Mouse (Mus musculus) right cerebral cortex, postnatal 4 days (tissue): ENCODE results near the gene Shank2.

ENCODE experiments used
- DNase-seq: peaks from one replicate; pipeline ENCODE4 v3.0.0-alpha.2; 2022

The Shank2 gene

DNA sequence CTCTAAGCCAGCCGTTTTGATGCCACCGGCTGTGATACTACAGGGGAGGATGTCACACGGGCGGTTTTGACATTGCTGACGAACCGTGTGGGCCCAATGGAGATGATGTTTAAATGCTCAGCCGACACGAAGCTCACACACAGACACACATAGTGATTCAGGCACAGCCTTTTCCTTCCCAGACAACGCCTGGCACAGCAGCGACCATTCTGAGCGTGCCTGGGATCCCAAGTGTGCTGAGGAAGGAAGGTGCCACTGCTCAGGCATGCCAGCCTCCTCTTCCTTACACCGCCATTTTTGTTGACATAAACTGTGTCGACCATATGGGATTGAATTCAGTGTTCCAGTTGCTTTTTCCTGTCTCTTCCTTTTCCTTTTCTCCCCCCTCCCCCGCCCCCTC, 172.6 kb downstream of the Shank2 start:
- DNase-seq: no peak

GRCm38 (mm10) chr7:144175025-144175424, 173.3 kb downstream of the Shank2 start:
- DNase-seq: no peak

GRCm38 (mm10) chr7:144175481-144176233, 173.9 kb downstream of the Shank2 start:
- peak; percentile 66 for DNase-seq

- no peak for DNase-seq
Measured at GRCm38 (mm10) chr7:144176234-144176730, 174.6 kb downstream of the Shank2 start.

- DNase-seq: no peak
Measured at GRCm38 (mm10) chr7:144179436-144179835, 177.7 kb downstream of the Shank2 start.

DNA sequence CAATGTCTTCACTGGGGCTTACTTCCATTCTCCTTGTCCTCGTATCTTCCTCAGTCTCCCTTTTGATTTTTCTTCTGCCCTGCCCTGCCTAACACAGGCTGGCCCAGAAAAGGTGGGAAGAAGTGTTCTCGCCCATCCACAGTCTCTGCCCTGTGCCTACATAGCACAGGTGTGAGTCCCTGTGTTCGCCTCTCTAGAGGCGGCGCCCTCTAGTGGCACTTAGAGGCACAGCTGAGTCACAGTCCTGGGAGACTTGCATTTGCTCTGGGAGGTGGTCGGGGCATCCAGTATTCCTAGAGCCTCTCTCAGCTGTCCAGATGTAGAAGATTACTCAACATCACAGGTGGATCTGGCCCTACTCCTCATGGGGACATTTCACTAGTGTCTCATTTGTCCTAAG, 179.2 kb downstream of the Shank2 start:
- peak; percentile 72 for DNase-seq

GRCm38 (mm10) chr7:144187869-144188430, 186.2 kb downstream of the Shank2 start:
- DNase-seq: no peak

DNA sequence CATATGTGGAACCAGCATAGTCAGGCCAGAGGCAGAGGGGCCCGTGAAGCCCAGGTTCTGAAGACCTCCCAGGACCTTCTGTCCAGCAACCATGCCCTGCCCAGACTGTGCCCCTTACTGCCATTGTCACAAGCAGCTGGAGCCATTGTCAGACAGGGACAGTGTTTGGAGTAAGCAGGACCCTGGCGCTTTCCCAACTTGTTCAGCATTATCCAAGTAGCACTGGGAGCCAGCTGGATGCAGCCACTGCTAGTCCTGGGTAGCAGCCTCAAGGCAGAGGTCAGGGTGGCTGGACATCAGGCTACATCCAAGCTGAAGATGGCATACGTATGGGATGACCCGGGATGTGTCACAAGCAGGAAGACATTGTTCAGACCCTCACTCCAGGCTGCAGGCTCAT, 187.7 kb downstream of the Shank2 start:
- DNase-seq: no peak

GRCm38 (mm10) chr7:144198491-144198890, 196.8 kb downstream of the Shank2 start:
- no peak for DNase-seq

DNA sequence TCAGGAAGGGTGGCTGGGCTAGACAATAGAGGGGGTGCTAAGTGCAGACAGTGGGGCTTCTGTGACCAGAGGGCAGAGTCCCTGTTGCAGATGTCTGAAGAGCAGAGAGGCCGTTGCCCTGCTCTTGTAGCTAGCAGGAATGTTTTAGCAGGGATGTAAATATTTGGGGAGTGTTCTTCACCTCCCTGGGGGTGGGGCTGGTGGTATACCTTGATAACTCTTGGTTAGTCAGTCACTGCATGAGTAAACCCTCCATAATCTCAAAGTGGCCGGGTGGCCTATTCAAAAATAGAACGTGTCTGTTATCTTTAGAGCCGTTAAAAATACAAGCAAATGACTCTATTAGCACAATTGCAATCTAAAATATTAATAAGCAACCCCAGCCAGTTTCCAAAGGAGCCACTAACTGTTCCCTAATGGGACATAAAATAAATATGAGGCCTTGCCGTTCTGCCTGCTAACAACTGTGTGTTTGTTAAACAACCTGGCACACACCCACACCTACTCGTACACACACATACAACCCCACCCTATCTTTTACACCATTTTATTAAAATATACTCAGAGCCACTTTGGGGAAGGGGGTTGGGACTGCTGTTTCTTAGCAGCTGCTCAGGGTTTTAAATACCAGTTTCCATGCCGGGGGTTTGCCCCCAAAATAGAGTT, 200.4 kb downstream of the Shank2 start:
- no peak for DNase-seq

DNA sequence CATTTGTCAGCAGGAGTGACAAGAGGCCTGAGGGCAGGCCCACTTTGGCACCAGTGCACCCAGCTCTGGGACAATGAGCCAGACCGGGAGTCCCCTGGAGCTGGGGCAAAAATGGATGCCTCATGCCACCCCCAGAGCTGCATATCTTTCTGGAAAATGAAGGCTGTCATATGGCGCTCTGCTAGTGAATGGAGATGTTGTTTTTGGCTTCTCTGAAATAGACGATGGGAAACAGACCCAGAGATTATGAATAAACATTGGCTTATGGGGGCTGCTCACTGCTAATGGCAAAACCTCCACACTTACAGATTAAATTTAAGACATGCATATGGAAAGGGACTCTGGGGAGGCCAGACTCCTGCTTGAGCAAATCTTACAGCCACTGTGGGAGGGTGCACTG, 202.6 kb downstream of the Shank2 start:
- DNase-seq: no peak

DNA sequence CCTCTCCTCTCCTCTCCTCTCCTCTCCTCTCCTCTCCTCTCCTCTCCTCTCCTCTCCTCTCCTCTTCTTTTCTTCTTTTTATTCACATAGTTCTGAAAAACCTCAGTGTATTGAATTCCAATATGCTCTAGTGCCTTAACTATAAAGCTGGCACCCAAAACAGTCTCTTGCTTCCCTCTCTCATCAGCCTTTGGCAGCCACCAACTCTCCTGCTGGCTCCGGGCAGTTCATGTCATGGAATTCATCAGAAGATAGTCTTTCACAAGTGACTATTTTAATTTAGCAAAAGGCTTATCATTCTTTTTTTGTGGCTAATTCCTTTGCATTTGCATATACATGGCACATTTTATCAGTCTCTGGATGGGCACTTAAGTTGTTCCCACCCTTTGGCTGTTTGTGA, 203.4 kb downstream of the Shank2 start:
- no peak for DNase-seq

GRCm38 (mm10) chr7:144205837-144206236, 204.1 kb downstream of the Shank2 start:
- no peak for DNase-seq

DNA sequence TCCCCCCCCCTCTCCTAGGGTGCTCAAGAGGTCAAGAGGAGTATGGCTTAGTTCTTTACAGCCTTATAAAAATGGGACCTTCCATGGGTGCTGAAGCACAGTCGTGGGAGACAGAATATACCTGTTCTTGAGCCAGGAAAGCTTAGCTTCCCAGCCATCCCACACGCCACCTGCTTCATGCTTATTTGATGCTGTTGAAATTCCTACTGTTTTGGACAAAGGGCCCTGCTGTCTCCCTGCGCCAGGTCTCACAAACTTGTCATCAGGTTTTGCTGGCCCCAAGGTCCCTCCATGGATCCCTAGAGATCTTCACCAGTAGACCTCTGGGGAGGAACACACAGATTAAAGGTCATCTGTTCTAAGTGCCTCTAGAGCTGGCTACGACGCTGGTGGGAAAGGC, 204.5 kb downstream of the Shank2 start:
- no peak for DNase-seq

GRCm38 (mm10) chr7:144207100-144207499, 205.4 kb downstream of the Shank2 start:
- DNase-seq: no peak

GRCm38 (mm10) chr7:144207849-144208248, 206.1 kb downstream of the Shank2 start:
- peak; percentile 58 for DNase-seq

DNA sequence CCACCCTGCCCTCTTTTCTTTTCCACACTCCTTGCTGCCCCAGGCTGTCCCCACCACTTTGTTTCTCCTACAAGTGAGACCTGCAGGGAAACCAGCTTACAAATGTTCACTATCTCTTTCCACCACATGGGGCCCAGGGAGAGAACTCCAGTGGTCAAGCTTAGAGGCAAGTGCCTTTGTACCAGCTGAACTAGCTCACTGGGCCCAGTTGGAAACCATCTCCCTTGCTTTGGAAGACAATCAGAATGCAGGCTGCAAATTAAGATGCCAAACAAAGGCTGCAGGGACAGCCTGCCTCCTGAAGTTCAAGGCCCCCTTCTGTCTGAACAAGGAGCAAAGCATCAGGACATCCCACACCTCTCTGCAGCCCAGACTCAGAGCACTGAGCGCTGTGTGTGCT, 206.9 kb downstream of the Shank2 start:
- DNase-seq: no peak

DNA sequence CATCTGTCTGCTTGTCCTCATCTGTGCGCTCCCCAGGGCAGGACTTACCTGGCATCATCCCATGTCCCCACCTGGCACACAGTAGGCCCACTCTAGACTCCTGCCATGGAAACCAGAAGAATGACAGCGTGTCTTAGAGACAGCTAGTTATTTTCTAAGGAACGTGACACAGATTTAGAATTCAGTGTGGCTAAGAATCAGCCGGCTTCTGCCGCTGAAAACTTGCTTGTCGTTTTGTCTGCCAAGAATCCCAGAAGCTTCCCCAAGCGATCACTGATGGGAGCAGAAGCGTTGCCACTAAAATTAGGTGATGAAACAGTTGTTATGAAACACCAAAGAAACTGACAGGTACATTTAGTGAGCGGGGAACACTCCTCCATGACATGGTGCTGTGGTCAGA, 208.8 kb downstream of the Shank2 start:
- DNase-seq: no peak

DNA sequence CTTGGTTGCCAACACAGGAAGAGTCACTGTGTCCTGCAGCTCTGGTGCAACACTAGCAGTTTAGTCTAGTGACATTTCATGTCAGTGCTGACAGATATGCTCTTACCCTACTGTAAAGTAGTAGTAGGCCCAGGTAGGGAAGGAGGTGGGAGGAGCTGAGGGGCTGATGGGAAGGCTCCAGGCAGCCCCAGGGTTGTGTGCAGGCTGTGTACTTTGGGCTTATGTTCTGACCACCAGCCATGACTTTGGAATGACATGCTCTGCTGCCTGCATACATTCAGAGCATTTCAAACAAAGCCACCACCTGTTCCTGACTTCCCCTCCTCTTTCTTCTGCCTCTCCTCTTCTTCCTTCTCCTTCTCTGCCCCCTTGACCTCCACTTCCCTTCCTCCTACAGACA, 211.0 kb downstream of the Shank2 start:
- no peak for DNase-seq

DNA sequence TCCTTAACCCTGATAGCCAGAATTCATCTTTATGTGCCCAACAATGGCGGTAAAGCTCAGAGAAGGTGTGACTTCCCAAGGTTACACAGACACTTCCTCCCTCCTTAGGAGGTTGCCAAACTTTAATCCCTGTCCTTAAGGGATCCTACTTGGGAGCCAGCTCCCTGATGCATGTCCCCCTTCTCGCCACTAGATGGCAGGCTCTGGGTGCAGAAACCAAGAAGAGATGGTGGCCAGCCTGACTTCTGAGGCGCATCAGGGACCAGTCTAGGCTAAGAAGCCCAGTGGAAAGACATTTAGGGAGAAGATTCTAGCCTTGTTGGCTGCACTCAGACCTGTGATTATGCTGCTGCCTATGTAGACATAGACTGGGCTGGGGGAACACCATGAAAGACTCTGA, 215.5 kb downstream of the Shank2 start:
- peak; percentile 60 for DNase-seq

- no peak for DNase-seq
Measured at GRCm38 (mm10) chr7:144228683-144229082, 227.0 kb downstream of the Shank2 start.

DNA sequence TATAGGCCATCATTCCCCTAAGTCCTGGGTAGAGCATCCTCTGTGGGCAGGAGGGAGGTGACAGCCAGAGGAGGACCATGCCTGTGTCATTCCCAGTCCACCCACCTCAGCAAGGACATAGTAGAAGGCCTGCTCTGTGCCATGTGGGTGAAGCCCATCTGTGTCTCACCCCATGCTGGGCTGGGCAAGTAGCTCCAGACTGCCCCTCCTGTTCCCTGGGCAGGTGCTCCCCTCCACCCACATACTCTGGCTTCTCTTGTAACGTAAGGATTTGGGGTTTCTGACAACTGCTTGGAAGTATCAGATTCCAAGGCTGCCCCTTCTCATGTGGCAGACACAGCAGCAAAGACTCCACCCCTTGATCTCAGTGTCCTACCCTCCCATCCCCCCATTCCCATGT, 227.7 kb downstream of the Shank2 start:
- no peak for DNase-seq

GRCm38 (mm10) chr7:144232132-144232706, 230.5 kb downstream of the Shank2 start:
- DNase-seq: no peak

- no peak for DNase-seq
Measured at GRCm38 (mm10) chr7:144233479-144233878, 231.8 kb downstream of the Shank2 start.
